Mouse (Mus musculus) erythroblast, adult 5-6 weeks (primary cell): Measurements from ENCODE around the gene Nsun4. TPM values are rescaled to one million over a fixed set of nuclear protein-coding genes. Genes with fewer than 3 reads are reported as not detected.

Experiments used
- ATAC-seq: replicated peaks from 2 replicates; pipeline ENCODE4 v1.8.0; 2016; ENCODE audit warnings: moderate number of reproducible peaks, mild to moderate bottlenecking, moderate TSS enrichment, inconsistent platforms; ENCODE audit not compliant: poor library complexity, low FRiP score, severe bottlenecking
- total RNA-seq, 2 experiments: library from RNA; stranded (forward) in 1 of 2; stranded (reverse) in 1 of 2; fragments of 150-400 nt in 1 of 2; fragments of 200-764, 138-1000 nt in 1 of 2; gene quantifications; 2 replicates each; pipeline versions ENCODE4 v1.2.3 to v1.2.4; 2015 to 2017; ENCODE audit warnings: low replicate concordance in 2 of 2

Nsun4 gene
- total RNA-seq, 2 experiments from 2014 or later: 0.43 to 2.5 TPM

DNA sequence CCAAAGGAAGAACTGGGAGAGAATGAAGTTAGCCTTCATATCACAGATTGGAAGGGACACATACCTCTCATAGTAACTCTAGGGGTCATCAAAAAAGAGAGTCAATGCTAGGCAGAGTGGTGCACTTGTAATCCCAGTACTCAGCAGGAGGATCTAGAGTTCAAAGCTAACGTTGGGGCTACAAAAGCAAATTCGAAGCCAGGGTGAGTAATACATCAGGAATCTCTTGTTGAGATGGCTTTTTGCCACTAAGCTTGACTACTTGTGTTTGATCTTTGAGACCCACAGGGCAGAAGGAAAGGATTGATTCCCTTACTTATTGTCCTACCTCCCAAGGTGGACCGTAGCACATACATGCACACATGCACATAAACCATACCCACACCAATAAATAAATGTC, 4.5 kb downstream of the Nsun4 start:
- no peak for ATAC-seq

DNA sequence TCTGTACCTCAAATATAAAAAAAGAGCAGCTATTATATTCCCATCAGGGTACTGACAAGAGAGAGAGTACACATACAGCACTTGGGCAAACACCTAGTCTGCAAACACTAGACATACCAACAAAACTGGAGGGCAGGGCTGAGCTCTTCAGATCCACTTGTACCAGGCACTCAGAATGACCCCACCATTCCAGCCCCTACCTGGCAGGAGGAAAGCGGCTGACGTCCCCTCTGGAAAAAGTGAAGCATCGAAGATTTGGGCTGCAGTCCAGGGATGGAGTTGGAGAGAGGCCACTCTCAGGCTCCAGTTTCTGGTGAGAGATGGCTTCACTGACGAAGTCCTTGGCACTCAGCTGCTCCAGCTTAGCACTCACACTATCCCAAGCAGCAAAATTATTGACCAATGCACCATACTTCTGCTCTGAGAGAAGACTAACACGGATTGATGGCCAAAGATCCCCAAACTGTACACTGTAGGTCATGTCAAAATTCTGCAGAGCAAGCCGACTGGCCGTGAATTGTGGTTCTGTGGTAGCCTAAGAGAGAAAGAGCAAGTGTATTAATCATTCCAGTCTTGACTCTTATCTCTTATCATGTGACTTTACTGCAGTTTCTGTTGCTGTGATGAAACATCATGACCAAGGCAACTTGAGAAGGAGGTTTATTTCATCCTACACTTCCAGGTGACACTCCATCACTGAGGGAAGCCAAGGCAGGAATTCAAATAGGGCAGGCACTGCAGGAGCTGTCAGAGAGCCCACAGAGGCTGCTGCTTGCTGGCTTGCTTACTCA, 5.4 kb downstream of the Nsun4 start:
- no peak for ATAC-seq

DNA sequence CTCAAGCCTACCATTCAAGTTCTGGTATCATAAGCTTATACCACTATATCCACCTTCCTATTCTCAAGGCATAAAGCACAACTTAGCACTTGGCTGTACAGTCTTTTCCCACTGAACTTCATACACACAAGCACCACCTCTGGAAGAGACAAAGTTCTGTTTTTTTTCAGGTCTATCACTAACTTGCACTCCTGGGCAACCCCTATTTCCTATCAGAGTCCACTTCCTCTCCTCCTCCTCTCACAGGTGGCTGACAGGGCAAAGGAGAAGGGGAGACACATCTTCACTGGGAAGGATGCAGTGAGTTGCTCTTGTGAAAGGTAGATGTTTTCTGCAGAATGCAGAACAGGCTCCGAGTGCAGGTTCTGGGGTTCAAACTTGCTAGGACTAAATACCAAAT, 6.0 kb downstream of the Nsun4 start:
- no peak for ATAC-seq

DNA sequence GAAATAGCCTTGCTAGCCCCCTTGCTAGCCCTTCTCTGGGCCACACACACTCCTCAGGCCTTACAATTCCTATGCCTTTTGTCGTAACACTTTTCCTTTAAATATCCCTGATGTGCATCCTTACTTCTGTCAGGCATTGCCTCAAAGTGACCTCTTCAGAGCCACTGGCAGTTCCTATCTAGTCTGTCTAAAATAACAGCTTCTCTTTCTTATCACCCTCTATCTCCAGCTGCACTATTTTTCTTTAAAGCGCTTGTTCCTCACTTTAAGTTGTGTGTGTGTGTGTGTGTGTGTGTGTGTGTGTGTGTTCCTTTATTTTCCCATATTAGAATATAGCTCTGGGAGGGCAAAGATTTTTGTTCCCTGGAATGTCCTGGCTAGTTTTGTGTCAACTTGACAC, 7.1 kb downstream of the Nsun4 start:
- no peak for ATAC-seq

DNA sequence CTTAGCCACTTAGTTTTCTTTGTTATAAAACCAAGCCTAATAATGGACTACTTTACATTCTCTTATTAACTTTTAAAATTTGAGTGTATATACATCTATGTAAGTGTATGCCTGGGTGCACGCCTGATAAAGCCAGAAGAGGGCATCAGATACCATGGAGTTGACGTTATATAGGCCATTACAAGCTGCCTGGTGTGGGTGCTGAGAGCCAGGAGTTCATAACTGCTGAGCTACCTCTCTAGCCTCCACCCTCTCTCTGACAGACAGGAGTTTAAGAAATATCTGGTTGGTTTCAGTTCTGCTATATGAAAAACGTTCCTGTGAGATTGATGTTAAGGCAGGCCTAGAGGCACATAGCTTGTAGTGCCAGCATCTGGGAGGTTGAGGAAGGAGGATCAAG, 11.5 kb downstream of the Nsun4 start:
- peak; percentile 49; the same call in 1 of the 2 replicates for ATAC-seq

DNA sequence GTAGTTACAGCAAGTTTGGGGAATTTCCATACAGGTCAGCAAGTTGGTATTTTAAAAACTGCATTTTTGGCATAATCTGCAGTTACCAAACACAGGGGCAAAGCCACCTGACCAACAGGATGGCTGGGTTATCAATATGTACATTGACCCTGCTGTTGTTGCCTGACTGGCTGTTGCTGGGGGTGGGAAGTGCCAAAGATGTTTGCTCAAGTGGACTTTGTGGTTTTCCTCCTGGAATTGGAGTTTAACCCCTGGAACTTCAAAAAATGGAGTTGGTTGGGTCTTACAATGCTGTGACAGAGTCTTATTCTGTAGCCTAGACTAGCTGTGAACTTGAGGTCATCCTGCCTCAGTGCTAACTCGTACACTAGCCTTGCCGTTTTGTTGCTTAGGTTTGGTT, 13.2 kb downstream of the Nsun4 start:
- ATAC-seq: no peak

DNA sequence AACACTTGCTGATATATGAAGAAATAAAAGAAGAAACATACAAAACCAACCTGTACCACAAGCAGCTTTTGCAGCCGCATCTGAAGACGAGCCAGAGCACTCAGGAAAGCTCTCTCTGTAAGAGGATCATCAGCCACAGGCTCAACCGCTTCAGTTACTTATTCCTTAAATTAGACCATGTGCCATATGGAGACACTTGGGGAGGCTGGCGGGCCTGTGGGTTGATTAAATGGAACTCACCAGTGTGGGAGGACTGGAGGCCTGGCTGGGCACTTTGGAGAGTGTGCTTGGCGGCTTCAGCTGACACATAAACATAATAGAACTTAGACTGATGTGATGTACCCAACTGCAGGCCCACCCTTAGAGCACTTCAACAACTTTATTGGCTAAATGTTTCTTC, 20.3 kb downstream of the Nsun4 start:
- ATAC-seq: no peak

DNA sequence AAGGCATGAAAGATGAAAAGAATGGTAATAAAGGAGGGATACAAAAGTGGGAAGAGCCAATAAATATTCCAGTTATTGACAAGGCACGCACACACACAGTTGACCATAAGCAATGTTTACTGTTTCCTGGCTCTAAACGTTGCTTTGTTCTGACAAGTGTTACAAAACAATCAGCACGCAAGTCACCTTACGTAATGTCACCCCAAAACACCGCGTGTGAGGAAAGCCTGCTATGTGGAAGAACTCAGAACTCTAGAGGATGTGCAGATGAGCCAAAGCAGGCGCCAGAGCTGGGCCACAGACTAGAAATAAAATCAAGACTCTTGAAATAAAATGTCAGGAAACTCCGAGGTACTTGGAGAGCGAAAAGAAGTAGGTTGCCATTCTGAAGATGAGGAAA, 20.8 kb downstream of the Nsun4 start:
- no peak for ATAC-seq

DNA sequence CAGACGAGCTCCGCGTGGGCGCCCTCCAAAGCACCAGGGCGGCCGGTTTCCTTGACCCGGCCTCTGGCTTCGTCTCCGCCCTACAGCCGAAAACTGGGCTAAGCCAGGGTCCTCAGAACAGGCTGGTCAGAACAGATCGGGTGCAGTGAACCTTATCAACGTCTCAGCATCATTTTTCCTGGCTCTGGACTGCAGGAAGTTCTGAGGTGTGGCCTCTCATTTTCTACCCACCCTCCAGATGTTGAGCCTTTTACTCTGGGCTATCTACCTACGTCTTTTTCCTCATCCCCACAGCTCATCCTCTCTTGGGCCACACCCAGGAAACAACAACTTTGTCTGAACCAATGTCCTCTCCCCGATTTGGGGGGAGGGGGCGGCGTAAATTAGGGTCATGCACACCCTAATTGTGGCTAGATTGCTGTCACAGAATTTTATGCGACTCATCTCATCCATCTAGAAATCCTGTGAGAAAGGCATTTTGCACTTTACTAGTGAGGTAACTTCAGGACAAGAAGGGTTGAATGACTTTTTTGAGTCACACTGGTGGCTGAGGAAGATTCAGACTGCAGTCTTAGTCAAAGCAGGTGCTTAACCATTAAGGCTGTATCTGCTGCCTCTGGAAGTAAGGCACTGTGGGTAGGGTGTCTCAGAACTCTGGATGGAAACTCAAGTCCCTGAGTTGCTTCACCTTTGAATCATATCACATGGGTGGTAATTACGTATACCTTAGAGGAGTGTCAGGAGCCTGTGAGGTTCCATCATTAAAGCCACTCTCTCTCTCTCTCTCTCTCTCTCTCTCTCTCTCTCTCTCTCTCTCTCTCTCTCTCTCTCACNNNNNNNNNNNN, 35.6 kb downstream of the Nsun4 start, which contains the start of gene Faah:
Gene Faah, minus strand, starts transcription at position 25 of the 845 bp plus-strand sequence.
- ATAC-seq: no peak

DNA sequence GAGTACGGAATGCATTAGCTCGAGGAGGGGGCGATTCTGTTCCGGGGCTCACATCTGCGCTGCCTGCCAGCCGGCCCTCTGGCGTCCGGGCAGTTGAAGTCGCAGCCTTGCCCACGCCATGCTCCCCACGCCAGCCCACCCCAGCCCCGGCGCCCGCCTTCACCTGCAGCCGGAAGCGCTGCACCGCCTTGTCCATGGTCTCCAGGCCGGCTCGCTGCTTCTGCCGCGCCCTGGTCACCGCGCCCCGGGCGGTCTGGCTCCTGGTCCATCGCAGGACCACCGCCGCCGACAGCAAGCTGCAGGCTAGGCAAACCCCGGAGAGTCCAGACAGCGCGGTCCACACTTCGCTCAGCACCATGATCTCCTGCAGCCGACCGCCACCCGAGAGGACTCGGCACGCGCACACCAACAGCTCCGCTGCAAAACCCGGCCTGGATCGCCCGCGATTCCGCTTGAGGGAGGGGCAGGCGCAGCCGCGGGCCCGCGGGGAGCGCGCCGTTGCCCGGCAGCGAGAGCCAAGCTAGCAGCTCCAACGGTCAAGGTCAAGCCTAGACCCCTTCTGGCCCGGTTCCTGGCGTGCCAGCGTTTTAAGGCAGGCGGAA, 36.3 kb downstream of the Nsun4 start:
- no peak for ATAC-seq

DNA sequence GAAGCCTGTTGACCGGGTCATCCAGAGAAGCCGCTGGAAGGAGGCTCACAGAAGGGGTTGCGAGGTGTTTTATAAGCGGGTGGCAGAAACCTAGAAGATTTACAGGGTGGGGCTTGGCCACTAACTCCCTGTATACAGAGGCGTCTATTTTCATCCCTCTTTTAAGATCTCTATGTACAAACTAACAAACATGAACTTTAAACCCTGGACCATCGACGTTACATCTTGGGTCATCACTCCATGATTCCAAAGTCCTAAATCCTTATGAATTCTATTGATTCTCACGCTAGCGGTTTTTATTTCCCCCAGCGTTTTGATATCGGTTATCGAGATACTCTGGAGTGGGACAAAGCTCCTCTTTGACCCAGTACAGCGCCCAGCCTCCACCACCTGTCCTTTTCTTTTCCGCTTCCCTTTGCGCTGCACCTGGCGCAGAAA, 36.8 kb downstream of the Nsun4 start:
- ATAC-seq: no peak

DNA sequence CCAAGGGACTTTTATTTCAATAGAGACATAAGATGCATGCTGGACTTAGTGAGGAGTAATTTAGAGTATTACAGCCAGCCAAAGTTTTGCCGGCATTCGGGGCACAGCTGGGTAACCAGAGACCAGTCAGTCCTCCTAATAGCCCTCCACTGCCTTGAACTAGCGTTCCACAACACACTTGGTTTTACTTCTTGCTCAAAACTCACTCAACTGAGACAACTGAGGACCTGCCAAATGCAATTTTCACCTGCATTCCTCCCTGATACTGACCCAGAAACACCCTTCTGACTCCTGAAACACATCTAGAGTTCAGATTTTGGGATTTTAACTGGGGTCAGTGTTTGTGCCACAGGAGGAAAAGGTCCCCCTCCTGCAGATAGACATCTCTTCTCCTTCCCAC, 37.3 kb downstream of the Nsun4 start:
- no peak for ATAC-seq

DNA sequence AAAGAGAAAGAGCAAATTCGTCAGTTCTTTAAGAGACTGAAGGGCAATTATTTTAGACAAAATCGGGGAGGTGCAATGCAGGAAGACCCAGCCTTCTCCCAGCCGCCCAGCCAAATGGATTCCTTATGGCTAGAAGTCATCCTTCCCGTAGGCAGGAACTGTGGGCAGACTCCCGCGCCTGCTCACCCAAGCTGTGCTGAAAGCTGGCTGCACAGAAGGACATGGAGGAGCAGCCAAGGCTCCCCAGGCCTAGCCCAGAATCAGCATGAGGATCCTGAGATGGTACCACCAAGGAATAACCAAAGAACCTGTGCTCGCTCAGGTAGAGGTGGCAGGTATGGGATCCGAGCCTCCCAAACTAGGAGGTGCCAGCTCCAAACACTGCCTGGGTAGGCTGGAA, 37.7 kb downstream of the Nsun4 start:
- no peak for ATAC-seq

DNA sequence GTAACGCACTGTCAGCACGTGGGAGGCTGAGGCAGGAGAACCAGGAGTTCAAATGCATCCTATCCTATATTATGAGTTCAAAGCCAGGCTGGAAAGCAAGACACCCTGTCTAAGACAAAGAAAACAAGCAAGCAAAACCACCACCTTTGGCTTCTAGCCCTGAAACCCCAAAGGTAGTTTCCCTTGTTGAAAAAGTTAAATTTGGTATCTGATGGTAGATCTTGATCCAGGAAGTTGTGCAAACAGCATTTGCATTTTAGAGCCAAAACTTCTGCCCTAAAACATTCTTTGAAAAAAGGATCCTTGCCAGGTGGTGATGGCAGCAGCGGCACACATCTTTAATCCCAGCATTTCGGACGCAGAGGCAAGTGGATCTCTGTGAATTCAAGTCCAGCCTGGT, 38.2 kb downstream of the Nsun4 start:
- no peak for ATAC-seq

DNA sequence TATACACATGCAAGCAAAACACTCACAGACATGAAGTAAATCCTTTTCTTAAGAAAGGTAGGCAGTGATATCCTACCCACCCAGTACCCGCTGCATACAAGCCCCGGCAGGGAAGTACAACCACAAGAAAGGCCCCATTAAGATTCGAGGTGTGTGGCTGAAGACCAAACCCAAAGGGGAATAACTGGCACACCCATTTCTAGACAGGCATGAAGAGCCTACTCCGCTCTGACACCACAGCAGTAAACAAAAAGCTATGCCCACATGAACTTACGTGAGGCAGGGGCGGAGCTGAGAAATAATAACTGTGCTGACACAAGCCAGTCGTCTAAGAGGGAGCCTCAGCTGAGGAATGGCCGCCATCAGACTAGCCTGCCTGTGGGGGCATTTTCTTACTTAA, 43.5 kb downstream of the Nsun4 start:
- ATAC-seq: no peak

DNA sequence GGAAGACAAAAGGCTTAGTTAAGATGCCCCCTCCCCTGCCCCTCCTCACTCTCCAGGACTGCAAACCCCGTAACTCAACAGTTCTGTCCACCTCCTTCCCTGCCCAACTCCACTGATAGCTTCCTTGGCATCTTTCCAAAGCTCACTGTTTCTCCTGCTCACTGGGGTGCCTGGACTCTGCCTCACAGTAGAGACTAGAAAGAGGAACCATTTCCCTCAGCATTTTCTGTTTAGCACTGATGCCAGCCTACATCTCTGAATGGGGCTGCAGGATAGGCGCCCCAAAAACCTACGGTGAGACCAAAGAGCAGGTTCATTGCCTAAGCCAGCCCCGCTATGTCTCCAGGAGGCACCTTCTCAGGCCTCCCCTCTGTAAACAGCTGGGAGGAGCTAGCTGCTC, 52.5 kb downstream of the Nsun4 start:
- no peak for ATAC-seq

DNA sequence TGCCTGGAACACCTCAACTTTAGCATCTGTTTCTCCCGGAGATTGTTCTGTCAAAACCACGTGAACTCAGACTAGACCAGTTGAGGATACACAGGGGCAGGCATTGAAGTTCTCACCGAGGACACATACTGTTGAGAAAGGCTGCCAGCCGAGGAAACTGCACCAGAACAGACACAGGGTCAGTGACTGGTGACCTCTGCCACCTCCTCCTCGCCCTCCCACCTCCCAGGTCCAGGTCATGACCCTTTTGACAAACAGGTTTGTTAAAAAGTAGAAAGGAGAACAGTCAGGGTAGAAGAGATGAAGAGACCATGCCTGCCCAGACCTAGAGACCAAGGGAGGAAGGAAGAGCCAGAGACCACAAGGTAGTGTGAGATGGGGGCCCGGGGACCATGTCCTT, 53.0 kb downstream of the Nsun4 start:
- ATAC-seq: no peak

DNA sequence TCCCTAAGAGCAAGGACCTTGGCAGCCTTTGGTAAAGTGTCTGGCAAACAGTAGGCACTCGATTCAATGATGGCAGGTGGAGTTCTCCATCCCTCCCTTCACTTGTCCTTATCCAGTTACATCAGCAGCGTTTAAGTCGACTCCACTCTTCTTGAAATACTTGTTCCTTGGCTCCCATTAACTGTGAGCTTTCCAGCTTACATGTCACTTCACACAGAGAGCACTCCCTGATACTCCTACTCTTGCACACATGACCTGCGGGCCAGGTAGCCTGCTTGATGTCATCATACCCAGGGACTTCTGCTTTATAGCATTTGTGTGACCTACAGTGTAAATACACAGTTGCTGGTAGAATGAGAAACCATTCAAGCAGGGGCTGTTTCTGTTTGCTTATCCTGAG, 56.9 kb downstream of the Nsun4 start:
- no peak for ATAC-seq

DNA sequence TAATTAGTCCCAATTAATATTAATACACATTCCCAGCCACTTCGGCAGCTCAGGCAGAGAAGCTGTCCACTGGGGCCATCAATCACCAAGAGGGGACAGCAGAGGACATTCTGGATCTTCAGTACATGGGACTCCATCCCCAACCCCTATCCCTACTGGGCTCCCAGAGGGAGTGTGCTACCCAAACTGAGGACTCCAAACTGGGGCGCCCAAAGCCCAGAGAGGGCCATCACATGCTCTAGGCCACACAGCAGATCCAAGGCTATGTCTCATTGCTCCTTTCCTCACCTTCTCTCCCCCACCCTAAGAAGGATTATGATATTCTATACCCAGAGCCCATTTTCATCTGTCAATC, 58.3 kb downstream of the Nsun4 start:
- ATAC-seq: no peak

DNA sequence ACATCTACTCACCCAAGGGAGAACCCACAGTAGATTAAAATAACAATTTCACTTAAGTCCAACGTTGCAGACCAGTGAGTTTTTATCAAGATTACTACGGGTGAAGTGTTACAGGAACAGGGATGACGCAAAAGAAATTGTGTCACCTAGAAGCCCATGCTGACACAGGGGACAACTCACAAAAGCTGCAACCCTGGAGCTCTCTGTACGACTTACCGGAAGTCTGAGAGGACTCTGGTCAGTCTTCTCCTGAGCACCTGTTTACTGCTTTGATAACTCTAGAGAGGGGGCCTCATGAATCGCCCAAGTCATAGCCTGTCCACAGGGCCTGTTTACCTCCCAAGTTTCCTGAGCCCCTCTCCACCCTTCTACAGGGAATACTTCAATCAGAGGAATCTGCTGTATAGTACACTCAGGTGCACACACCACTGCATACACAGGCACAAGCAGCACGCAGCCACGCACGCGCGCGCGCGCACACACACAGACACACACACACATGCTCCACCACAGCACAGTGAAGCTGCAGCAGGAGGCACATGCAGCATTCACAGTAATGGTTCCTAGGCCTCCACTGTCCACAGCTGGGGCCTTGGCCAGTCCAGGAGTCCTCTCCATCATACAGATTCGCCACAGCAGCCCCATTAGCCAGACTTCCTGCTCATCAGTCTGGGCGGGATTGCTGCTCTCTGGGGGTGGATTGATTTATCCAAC, 58.9 kb downstream of the Nsun4 start:
- ATAC-seq: no peak
